Mouse (Mus musculus): ENCODE data around the gene Npm3.

Npm3 gene

DNA sequence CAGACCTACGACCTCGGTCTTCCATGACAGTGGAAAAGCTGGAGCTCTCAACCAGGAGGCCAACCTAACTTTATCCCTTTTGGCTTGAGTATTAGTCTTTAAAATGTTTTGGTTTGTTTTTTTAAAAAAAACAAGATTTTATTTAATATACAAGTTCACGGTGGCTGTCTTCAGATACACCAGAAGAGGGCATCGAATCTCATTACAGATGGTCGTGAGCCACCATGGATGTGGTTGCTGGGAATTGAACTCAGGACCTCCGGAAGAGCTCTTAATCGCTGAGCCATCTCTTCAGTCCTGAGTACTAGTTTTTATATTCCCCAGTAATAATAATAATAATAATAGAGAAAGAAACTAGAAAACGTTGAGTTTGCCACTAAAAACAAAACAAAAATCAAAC lies 32.3 kb upstream of the Npm3 start:
- TF ChIP-seq GATA4 (IDR thresholded peaks at IDR 0.05; ENCODE audit: insufficient replicate concordance, low read length) = no peak

DNA sequence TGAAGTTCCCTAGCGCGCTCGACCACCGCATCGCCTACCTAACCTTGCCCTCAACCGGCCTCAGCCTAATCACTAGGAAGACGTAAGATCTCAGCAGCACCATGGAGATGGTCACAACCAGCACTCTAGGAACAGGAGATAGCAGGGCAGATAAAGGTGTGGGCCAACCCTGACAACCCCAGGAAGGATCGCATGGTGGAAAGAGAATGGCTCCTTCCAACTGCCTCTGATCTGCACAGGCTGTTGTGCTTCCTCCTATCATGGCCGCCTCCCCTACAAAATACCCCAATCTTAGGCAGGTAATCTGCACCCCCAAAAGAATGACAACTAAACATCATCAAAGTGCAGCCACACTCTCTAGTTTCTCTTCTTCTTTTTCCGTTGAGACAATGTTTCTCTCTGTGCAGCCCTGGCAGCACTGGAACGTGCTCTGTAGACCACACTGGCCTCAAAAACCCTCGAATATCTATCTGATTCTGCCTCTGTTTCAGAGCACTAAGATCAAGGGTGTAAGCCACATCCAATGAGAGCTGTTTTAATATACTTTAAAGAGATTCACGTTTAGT lies 31.0 kb upstream of the Npm3 start:
- no peak for TF ChIP-seq GATA4 (IDR thresholded peaks at IDR 0.05; ENCODE audit: insufficient replicate concordance, low read length)

- TF ChIP-seq GATA4 (IDR thresholded peaks at IDR 0.05; ENCODE audit: insufficient replicate concordance, low read length) = no peak
Observed at GRCm38 (mm10) chr19:45775486-45775885, 26.1 kb upstream of the Npm3 start.

DNA sequence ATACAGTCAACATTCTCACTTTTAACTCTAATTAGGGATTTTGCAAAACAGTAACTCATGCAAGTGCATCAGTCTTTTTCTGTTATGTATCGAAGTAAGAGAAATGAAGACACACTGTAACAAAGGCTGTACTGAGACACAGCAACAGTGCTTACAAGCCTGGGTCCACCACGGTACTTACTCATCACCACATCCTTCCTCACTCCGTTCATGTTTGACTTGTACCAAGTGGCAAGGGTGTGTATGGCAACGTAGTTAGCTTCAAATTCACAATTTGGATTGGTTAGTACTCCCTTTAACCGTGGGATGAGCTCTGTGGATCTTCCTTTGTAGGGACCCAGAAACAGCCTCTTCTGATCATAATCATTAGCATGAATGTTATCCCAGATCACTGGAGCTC lies 22.1 kb upstream of the Npm3 start:
- no peak for TF ChIP-seq GATA4 (IDR thresholded peaks at IDR 0.05; ENCODE audit: insufficient replicate concordance, low read length)

DNA sequence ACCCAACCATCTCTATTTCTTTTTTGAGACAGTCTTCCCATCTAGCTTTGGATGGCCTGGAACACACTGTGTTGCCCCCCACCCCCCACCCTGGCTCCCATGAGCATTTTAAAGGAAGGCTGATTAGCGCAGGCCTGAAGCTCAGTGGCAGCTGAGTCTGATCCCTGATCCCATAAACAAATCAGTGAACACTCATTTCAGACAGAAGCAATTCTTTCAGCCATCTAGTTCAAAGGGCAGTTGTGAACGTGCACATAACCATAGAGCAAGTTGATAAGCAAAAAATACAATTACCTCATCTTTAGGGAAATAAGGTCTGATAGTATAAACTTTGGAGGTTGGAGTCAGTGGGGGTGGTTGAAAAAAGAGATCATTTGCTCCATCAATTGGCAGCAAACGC lies 11.4 kb upstream of the Npm3 start:
- no peak for TF ChIP-seq GATA4 (IDR thresholded peaks at IDR 0.05; ENCODE audit: insufficient replicate concordance, low read length)

- TF ChIP-seq GATA4 (IDR thresholded peaks at IDR 0.05; ENCODE audit: insufficient replicate concordance, low read length) = no peak
Observed at GRCm38 (mm10) chr19:45758671-45759070, 9.3 kb upstream of the Npm3 start.

- TF ChIP-seq GATA4 (IDR thresholded peaks at IDR 0.05; ENCODE audit: insufficient replicate concordance, low read length) = no peak
Observed at GRCm38 (mm10) chr19:45753551-45753950, 4.2 kb upstream of the Npm3 start.

DNA sequence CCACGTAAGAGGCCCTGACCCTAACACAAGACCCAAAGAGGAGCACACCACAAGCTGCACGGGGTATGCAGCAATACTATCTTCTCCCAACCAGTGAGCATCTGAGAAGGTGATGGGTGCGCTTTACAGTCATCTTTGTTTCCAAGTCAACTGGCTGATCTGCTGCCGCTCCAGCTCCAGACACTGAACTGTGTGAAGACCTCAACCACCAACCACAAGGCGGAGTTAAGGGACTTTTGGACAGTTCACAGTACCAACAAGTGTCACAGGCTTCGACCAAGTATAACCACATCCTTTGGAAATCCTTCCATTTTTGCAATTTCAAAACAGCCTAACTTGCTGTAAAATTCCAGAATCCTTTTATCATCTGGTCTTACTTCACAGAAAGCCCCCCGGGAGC lies 2.5 kb upstream of the Npm3 start:
- no peak for TF ChIP-seq GATA4 (IDR thresholded peaks at IDR 0.05; ENCODE audit: insufficient replicate concordance, low read length)

DNA sequence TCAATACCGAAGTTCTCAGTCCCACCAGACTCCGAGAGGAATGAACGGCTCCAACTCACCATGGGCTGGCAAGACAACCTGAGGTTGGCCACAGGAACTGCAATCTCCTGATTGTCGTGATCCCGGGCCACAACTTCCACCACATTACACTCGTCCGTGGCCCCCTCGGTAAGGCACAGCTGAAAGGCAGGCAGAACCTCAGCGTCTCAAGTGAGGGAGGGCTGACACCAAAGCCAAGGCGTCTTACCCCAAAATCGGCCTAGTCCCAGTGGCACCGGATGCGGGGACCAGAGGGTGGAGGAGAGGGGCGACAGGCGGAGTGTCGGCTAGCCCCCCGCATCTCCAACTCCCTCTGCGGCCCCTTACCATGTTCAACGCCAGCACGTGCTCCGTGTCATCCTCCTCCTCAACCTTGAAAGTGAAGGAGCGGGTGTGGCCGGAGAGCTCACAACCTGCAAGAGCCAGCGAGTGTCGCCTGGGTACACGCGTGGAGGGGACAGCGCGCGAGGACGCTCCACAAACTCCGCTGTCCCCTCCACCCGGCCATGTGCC lies 624 bp downstream of the Npm3 start:
- TF ChIP-seq GATA4 (IDR thresholded peaks at IDR 0.05; ENCODE audit: insufficient replicate concordance, low read length) = no peak

DNA sequence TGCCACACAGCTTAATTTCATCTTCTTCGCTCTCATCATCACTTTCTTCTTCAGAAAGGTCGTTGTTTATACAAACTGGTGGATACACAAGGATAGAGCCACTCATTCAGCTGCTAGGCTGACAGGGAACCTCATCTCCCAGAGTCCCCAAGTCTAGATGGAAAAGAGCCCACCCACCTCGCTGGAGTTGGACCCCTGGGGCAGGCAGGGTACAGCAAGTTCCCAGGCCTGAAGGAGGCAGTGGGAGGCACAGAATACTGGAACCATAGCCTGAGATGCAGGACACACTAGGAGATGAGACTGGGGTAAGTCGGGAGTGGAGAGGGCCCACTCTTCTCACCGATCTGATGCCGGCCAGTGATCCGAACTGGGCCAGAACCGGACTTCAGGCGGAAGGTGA lies 1.2 kb downstream of the Npm3 start:
- TF ChIP-seq GATA4 (IDR thresholded peaks at IDR 0.05; ENCODE audit: insufficient replicate concordance, low read length) = no peak

GRCm38 (mm10) chr19:45747028-45747867 lies 2.1 kb downstream of the Npm3 start:
- no peak for TF ChIP-seq GATA4 (IDR thresholded peaks at IDR 0.05; ENCODE audit: insufficient replicate concordance, low read length)

DNA sequence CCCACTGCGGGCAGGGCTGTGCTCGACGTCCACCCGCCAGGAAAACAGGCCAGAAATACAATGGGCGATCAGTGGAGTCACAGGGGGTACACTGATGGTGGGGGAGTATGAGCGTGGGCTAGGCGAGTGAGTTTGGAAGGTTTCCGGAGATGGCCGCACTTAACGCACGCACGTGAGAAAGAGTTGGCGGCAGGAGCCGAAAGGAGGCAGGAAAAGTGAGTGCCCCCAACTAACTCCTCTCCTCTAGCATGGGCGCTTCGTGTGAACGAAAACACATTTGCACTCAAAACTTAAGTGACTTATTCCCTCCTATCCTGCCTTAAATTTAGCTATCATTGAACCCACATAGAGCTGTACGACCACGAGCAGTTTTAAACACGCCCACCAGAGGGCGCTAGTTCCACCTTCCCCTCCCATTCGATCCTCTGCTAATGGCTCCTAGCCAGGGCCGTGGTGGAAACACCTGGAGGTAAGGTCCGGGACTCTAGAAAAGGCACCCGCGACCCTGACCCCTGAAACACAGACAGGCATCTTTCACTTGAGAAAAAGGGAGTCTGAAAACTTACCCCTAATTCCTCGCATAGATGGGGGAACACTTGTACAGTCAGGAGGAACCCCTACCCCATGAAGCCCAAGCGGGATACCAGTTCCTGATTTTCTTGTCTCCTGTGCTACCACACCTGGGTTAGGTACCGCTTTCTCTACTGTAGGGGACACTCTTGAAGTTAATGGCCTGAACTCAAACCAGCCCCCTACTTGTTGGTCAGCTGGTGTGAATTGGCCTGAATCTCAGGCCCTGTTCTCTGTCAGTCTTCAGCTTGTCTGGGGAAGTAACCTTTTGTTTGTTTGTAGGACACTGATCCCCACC lies 3.0 kb downstream of the Npm3 start:
- no peak for TF ChIP-seq GATA4 (IDR thresholded peaks at IDR 0.05; ENCODE audit: insufficient replicate concordance, low read length)

DNA sequence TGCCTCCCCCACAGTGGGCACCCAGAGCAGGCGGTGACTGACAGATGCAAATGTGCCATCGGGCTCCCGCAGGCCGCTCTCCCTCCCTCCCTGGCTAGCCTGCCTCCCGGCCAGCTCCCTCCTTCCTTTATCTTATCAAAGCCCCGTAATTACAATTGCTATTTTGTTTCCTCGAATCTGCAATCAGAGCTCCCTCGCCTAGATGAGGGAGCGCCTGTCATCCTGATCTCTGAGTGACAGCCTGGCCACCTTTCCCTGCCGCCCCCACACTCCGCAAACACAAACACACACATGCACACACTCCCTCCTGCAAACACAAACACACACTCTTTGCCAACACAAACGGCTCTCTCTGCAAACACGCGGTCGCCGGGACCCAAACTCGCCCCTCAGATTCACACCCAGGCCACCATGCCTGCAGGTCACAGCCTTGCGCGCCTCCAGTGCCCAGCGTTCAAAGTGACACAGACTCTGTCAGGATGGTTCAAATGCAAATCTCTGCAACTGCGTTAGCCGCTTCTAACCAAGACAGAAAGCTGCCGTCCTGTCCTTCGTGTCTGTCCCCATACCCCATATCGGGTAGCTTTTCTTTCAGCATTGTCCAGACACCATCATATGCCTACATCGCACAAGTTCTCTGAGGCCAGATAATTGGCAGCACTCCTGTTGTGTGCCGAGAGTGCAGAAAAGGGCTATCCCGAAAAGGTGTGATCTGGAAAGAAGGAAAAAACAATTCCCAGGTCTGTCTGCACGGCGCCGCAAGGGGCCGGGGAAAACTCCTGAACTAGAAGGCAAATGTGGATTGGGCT lies 3.8 kb downstream of the Npm3 start:
- TF ChIP-seq GATA4 (IDR thresholded peaks at IDR 0.05; ENCODE audit: insufficient replicate concordance, low read length) = no peak

DNA sequence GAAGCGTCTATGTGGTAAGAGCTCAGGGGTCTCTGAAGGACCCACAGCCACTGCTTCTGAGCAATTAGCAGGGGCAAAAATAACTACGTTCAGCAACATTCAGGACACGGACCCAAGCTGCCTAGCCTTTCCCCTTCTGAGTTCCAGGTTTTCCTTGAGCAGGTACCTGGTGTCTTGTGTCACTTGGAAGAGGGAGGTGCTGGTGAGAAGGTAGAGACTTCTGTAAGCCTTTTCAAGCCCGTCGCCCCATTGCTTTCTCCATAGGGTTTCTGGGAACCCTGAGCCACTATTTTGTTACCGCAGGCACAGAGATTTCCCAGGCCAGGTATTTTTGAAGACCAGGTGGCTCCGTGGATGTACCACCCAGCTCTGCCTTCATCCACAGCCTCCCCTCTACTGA lies 5.8 kb downstream of the Npm3 start:
- no peak for TF ChIP-seq GATA4 (IDR thresholded peaks at IDR 0.05; ENCODE audit: insufficient replicate concordance, low read length)

All from liver, adult (tissue).